Mouse (Mus musculus): ENCODE results near the gene Samm50.

GRCm38 (mm10) chr15:84196486-84197165, 4.6 kb downstream of the Samm50 start:
- TF ChIP-seq UBTF (IDR thresholded peaks at IDR 0.05; ENCODE audit: low read depth, low read length) = no peak
- no peak for TF ChIP-seq ZC3H11A (IDR thresholded peaks at IDR 0.05; ENCODE audit: low read depth, low read length)
- no peak for TF ChIP-seq POLR2A (IDR thresholded peaks at IDR 0.05; ENCODE audit: low read depth, low read length)
- TF ChIP-seq TBP (conservative IDR thresholded peaks at IDR 0.05; ENCODE audit: low read depth, low read length) = no peak
- TF ChIP-seq MAFK (IDR thresholded peaks at IDR 0.05; ENCODE audit: insufficient replicate concordance, low read length) = no peak
- no peak for TF ChIP-seq POLR2AphosphoS2 (IDR thresholded peaks at IDR 0.05; ENCODE audit: low read depth, low read length)

All from CH12.LX (cell line).